Mouse (Mus musculus) kidney, postnatal 10 days (tissue): ENCODE results near the gene Eif4a2.

Experiments
- DNase-seq: peaks from one replicate; pipeline ENCODE4 v3.0.0; 2021; ENCODE audit warnings: mixed read lengths

The Eif4a2 gene

GRCm38 (mm10) chr16:23145211-23145610 lies 38.0 kb downstream of the Eif4a2 start:
- no peak for DNase-seq

- no peak for DNase-seq
These were observed 39.0 kb downstream of the Eif4a2 start, which contains the start of gene Adipoq for GRCm38 (mm10) chr16:23146280-23146679. TSS of gene Adipoq (plus strand) at chr16:23146536.

- DNase-seq: no peak
These were observed 41.7 kb downstream of the Eif4a2 start for GRCm38 (mm10) chr16:23148936-23149335.

GRCm38 (mm10) chr16:23149396-23149795 lies 42.2 kb downstream of the Eif4a2 start:
- DNase-seq: no peak

- DNase-seq: peak; percentile 62
These were observed 44.2 kb downstream of the Eif4a2 start for GRCm38 (mm10) chr16:23151423-23151822.

- DNase-seq: no peak
These were observed 47.0 kb downstream of the Eif4a2 start for GRCm38 (mm10) chr16:23154261-23154660.

- DNase-seq: no peak
These were observed 49.8 kb downstream of the Eif4a2 start for GRCm38 (mm10) chr16:23157013-23157412.

GRCm38 (mm10) chr16:23158292-23158691 lies 51.0 kb downstream of the Eif4a2 start:
- no peak for DNase-seq

- DNase-seq: no peak
These were observed 51.7 kb downstream of the Eif4a2 start for GRCm38 (mm10) chr16:23158957-23159356.

GRCm38 (mm10) chr16:23159749-23160148 lies 52.5 kb downstream of the Eif4a2 start:
- DNase-seq: no peak

- no peak for DNase-seq
These were observed 54.9 kb downstream of the Eif4a2 start for GRCm38 (mm10) chr16:23162116-23162515.
